Mouse (Mus musculus): Measurements from ENCODE around the gene Scrn2. TPM values are rescaled to one million over a fixed set of nuclear protein-coding genes. Genes with fewer than 3 reads are reported as not detected.
A peak's percentile ranks its signal among the peaks of the same experiment; 100 is the strongest.

Gene Scrn2
- total and polyA plus RNA-seq, 2 experiments from 2014 or later = 10.2 to 17.9 TPM

- H3K4me2 ChIP-seq (ENCODE audit: low read depth) = peak overlapping the region; percentile 41
- H3K27ac ChIP-seq (ENCODE audit: low read depth, low read length) = no peak overlapping the region
- no peak overlapping the region for H3K9ac ChIP-seq
- WGBS = 4% methylated on average over 67 of the region's 68 CpGs
- no peaks in the 10 kb centered on the region for H3K36me3 ChIP-seq (ENCODE audit: insufficient read depth)
- TF ChIP-seq CTCF (IDR thresholded peaks at IDR 0.05; ENCODE audit: low read depth) = no peak
- peak overlapping the region; percentile 22 for H3K4me3 ChIP-seq (ENCODE audit: low read depth, low read length)
- H3K4me1 ChIP-seq (ENCODE audit: insufficient read depth) = no peaks in the 10 kb centered on the region; the same call in 1 of the 2 replicates
- ATAC-seq = no peak
- no peaks in the 10 kb centered on the region for H3K9me3 ChIP-seq (ENCODE audit: low read length)
- DNase-seq = no peak
- H3K27me3 ChIP-seq (ENCODE audit: insufficient read depth, low read length) = peaks cover 82% of the 10 kb centered on the region
These were observed 11.0 kb upstream of the Scrn2 start for GRCm38 (mm10) chr11:97018583-97019344.

GRCm38 (mm10) chr11:97019345-97019708, 10.4 kb upstream of the Scrn2 start:
- no peak overlapping the region for H3K27ac ChIP-seq (ENCODE audit: low read depth, low read length)
- no peak for TF ChIP-seq CTCF (IDR thresholded peaks at IDR 0.05; ENCODE audit: low read depth)
- 4% methylated on average over 13 of the region's 13 CpGs for WGBS
- no peaks in the 10 kb centered on the region for H3K9me3 ChIP-seq (ENCODE audit: low read length)
- H3K4me1 ChIP-seq (ENCODE audit: insufficient read depth) = no peaks in the 10 kb centered on the region; the same call in 1 of the 2 replicates
- DNase-seq (no peak), ATAC-seq (no peak)
- no peaks in the 10 kb centered on the region for H3K36me3 ChIP-seq (ENCODE audit: insufficient read depth)
- no peak overlapping the region for H3K9ac ChIP-seq
- peaks cover 84% of the 10 kb centered on the region for H3K27me3 ChIP-seq (ENCODE audit: insufficient read depth, low read length)
- H3K4me2 ChIP-seq (ENCODE audit: low read depth) = no peak overlapping the region
- H3K4me3 ChIP-seq (ENCODE audit: low read depth, low read length) = 0 out of 2 replicates have a peak overlapping the region, but pooled peaks have one; percentile 22

GRCm38 (mm10) chr11:97021121-97021765, 8.5 kb upstream of the Scrn2 start:
- 2% methylated on average over 25 of the region's 27 CpGs for WGBS
- Histone ChIP-seq H3K4me2 (ENCODE audit: low read depth) (peak overlapping the region; percentile 68), H3K27ac (ENCODE audit: low read depth, low read length) (no peak overlapping the region), H3K9ac (no peak overlapping the region), H3K27me3 (ENCODE audit: insufficient read depth, low read length) (peaks cover 74% of the 10 kb centered on the region), H3K4me3 (ENCODE audit: low read depth, low read length) (peak overlapping the region; percentile 45), H3K9me3 (ENCODE audit: low read length) (no peaks in the 10 kb centered on the region), H3K4me1 (ENCODE audit: insufficient read depth) (no peaks in the 10 kb centered on the region; the same call in 1 of the 2 replicates), H3K36me3 (ENCODE audit: insufficient read depth) (no peaks in the 10 kb centered on the region)
- DNase-seq = no peak
- ATAC-seq = no peak
- TF ChIP-seq CTCF (IDR thresholded peaks at IDR 0.05; ENCODE audit: low read depth) = no peak

- Histone ChIP-seq H3K4me2 (ENCODE audit: low read depth) (peak overlapping the region; percentile 68), H3K4me3 (ENCODE audit: low read depth, low read length) (peak overlapping the region; percentile 45), H3K27ac (ENCODE audit: low read depth, low read length) (no peak overlapping the region), H3K27me3 (ENCODE audit: insufficient read depth, low read length) (peaks cover 66% of the 10 kb centered on the region), H3K9ac (peak overlapping the region; percentile 55), H3K36me3 (ENCODE audit: insufficient read depth) (no peaks in the 10 kb centered on the region), H3K4me1 (ENCODE audit: insufficient read depth) (no peaks in the 10 kb centered on the region; the same call in 1 of the 2 replicates), H3K9me3 (ENCODE audit: low read length) (no peaks in the 10 kb centered on the region)
- DNase-seq (peak; percentile 76), ATAC-seq (peak; percentile 78)
- 1% methylated on average over 50 of the region's 50 CpGs for WGBS
- TF ChIP-seq CTCF (IDR thresholded peaks at IDR 0.05; ENCODE audit: low read depth) = peak; percentile 74
These were observed 7.8 kb upstream of the Scrn2 start for GRCm38 (mm10) chr11:97021873-97022484.

GRCm38 (mm10) chr11:97024977-97025376, 4.8 kb upstream of the Scrn2 start:
- no peak overlapping the region for H3K4me3 ChIP-seq (ENCODE audit: low read depth, low read length)
- H3K4me1 ChIP-seq (ENCODE audit: insufficient read depth) = no peaks in the 10 kb centered on the region; the same call in 1 of the 2 replicates
- H3K27me3 ChIP-seq (ENCODE audit: insufficient read depth, low read length) = peaks cover 49% of the 10 kb centered on the region
- H3K27ac ChIP-seq (ENCODE audit: low read depth, low read length) = no peak overlapping the region
- TF ChIP-seq CTCF (IDR thresholded peaks at IDR 0.05; ENCODE audit: low read depth) = no peak
- H3K9me3 ChIP-seq (ENCODE audit: low read length) = no peaks in the 10 kb centered on the region
- H3K36me3 ChIP-seq (ENCODE audit: insufficient read depth) = no peaks in the 10 kb centered on the region
- ATAC-seq = no peak
- no peak overlapping the region for H3K9ac ChIP-seq
- no peak overlapping the region for H3K4me2 ChIP-seq (ENCODE audit: low read depth)
- DNase-seq = no peak
- WGBS = 24% methylated on average over 10 of the region's 10 CpGs

- Histone ChIP-seq H3K36me3 (ENCODE audit: insufficient read depth) (no peaks in the 10 kb centered on the region), H3K27me3 (ENCODE audit: insufficient read depth, low read length) (peaks cover 40% of the 10 kb centered on the region), H3K9ac (no peak overlapping the region), H3K4me3 (ENCODE audit: low read depth, low read length) (peak overlapping the region; percentile 21), H3K9me3 (ENCODE audit: low read length) (no peaks in the 10 kb centered on the region), H3K4me2 (ENCODE audit: low read depth) (peak overlapping the region; percentile 47), H3K27ac (ENCODE audit: low read depth, low read length) (no peak overlapping the region), H3K4me1 (ENCODE audit: insufficient read depth) (peaks cover 6% of the 10 kb centered on the region)
- TF ChIP-seq CTCF (IDR thresholded peaks at IDR 0.05; ENCODE audit: low read depth) = peak; percentile 98
- DNase-seq = peak; percentile 92
- peak; percentile 60 for ATAC-seq
- 2% methylated on average over 17 of the region's 17 CpGs for WGBS
These were observed 3.9 kb upstream of the Scrn2 start for GRCm38 (mm10) chr11:97025721-97026344.
